8 mouse cellular contexts compared by ENCODE assay signal in genomic region chr6:83442639-83443038, GRCm38 (mm10). TPM values are rescaled to one million over a fixed set of nuclear protein-coding genes. Genes with fewer than 3 reads are reported as not detected.
A peak's percentile ranks its signal among the peaks of the same experiment; 100 is the strongest.
DNase-seq lines count a peak whose midpoint lies in the region; ATAC-seq and TF ChIP-seq lines count a peak whose summit lies in the region.

No protein-coding gene starts in this region.

- no peak overlapping the region for H3K9ac ChIP-seq in intestine, embryonic 14.5 days (ENCODE audit: low read length)
- H3K9ac ChIP-seq in neural tube, embryonic 13.5 days, result peak overlapping the region; percentile 95

- H3K9me3 ChIP-seq in intestine, embryonic 14.5 days (ENCODE audit: control insufficient read depth, low read length), result no peaks in the 10 kb centered on the region
- H3K9me3 ChIP-seq in neural tube, embryonic 13.5 days, result no peaks in the 10 kb centered on the region

- ATAC-seq in frontal cortex, adult (ENCODE audit: low TSS enrichment), result no peak
- no peak for ATAC-seq in intestine, embryonic 14.5 days (replicated peaks; ENCODE audit: low FRiP score, low TSS enrichment, low read depth)
- ATAC-seq in neural tube, embryonic 13.5 days (ENCODE audit: low read depth), result no peak

- 0 out of 2 replicates have a peak, but pooled peaks cover 1% of the 10 kb centered on the region for H3K36me3 ChIP-seq in spleen, adult 2 months (ENCODE audit: control insufficient read depth, insufficient read depth, low read length)
- peaks cover 41% of the 10 kb centered on the region for H3K36me3 ChIP-seq in intestine, embryonic 14.5 days (ENCODE audit: control insufficient read depth, insufficient read depth, low read length)
- peaks cover 22% of the 10 kb centered on the region for H3K36me3 ChIP-seq in neural tube, embryonic 13.5 days
- no peaks in the 10 kb centered on the region for H3K36me3 ChIP-seq in thymus, adult 2 months (ENCODE audit: control insufficient read depth, insufficient read depth, low read length)

- H3K4me2 ChIP-seq in intestine, embryonic 14.5 days (ENCODE audit: low read length), result peak overlapping the region; percentile 56; the same call in 1 of the 2 replicates
- peak overlapping the region; percentile 83 for H3K4me2 ChIP-seq in neural tube, embryonic 13.5 days

- WGBS in spleen, adult 2 months, result 63% methylated on average over 3 of the region's 3 CpGs
- WGBS in intestine, embryonic 14.5 days, result 54% methylated on average over 3 of the region's 3 CpGs
- 25% methylated on average over 3 of the region's 3 CpGs for WGBS in neural tube, embryonic 13.5 days
- 91% methylated on average over 3 of the region's 3 CpGs for WGBS in thymus, adult 2 months

- TF ChIP-seq POLR2A in spleen, adult 2 months (IDR thresholded peaks at IDR 0.05; ENCODE audit: low read depth, low read length), result no peak
- no peak for TF ChIP-seq POLR2A in thymus, adult 2 months (IDR thresholded peaks at IDR 0.05; ENCODE audit: control insufficient read depth, extremely low read depth, insufficient read depth, low read length, poor library complexity)

- TF ChIP-seq CTCF in spleen, adult 2 months (IDR thresholded peaks at IDR 0.05; ENCODE audit: extremely low read depth, insufficient read depth, insufficient read length, insufficient replicate concordance), result no peak
- TF ChIP-seq CTCF in thymus, adult 2 months (IDR thresholded peaks at IDR 0.05; ENCODE audit: borderline replicate concordance, control insufficient read depth, extremely low read depth, insufficient read depth, low read length, poor library complexity), result no peak

- H3K4me3 ChIP-seq in spleen, adult 2 months (ENCODE audit: extremely low read depth, insufficient read depth, insufficient read length), result no peak overlapping the region
- no peak overlapping the region for H3K4me3 ChIP-seq in intestine, embryonic 14.5 days (ENCODE audit: low read depth, low read length)
- peak overlapping the region; percentile 87 for H3K4me3 ChIP-seq in neural tube, embryonic 13.5 days
- no peak overlapping the region for H3K4me3 ChIP-seq in thymus, adult 2 months (ENCODE audit: control insufficient read depth, insufficient read depth, low read length)

- no peaks in the 10 kb centered on the region for H3K27me3 ChIP-seq in spleen, adult 2 months (ENCODE audit: control insufficient read depth, insufficient read depth, low read length)
- H3K27me3 ChIP-seq in intestine, embryonic 14.5 days (replicated peaks; ENCODE audit: control insufficient read depth, insufficient read depth, low read length), result no peaks in the 10 kb centered on the region
- no peaks in the 10 kb centered on the region for H3K27me3 ChIP-seq in neural tube, embryonic 13.5 days
- no peaks in the 10 kb centered on the region for H3K27me3 ChIP-seq in thymus, adult 2 months (ENCODE audit: control insufficient read depth, insufficient read depth, low read length)

- H3K27ac ChIP-seq in spleen, adult 2 months (ENCODE audit: insufficient read depth, low read length), result peak overlapping the region; percentile 11; the same call in 1 of the 2 replicates
- peak overlapping the region; percentile 91; the same call in 1 of the 2 replicates for H3K27ac ChIP-seq in intestine, embryonic 14.5 days (ENCODE audit: low read depth)
- H3K27ac ChIP-seq in neural tube, embryonic 13.5 days (replicated peaks), result peak overlapping the region; percentile 99
- no peak overlapping the region for H3K27ac ChIP-seq in thymus, adult 2 months (ENCODE audit: control insufficient read depth, insufficient read depth, low read length)

- H3K4me1 ChIP-seq in spleen, adult 2 months (ENCODE audit: control insufficient read depth, insufficient read depth, insufficient read length), result peaks cover 27% of the 10 kb centered on the region
- peaks cover 70% of the 10 kb centered on the region for H3K4me1 ChIP-seq in intestine, embryonic 14.5 days (replicated peaks; ENCODE audit: control insufficient read depth, insufficient read depth, low read length)
- H3K4me1 ChIP-seq in neural tube, embryonic 13.5 days (replicated peaks), result peaks cover 89% of the 10 kb centered on the region
- peaks cover 46% of the 10 kb centered on the region for H3K4me1 ChIP-seq in thymus, adult 2 months (replicated peaks; ENCODE audit: control insufficient read depth, insufficient read depth, low read length)

- peak; percentile 28 to 60 for DNase-seq in frontal cortex, adult 2 months (ENCODE audit: extremely low spot score in 1 of 2, low spot score in 1 of 2)
- DNase-seq in spleen, adult 2 months (ENCODE audit: low read depth in 1 of 2, low spot score in 2 of 2), result no peak
- DNase-seq in spleen, postnatal 10 days (ENCODE audit: low spot score in 2 of 2), result no peak
- DNase-seq in intestine, embryonic 14.5 days (ENCODE audit: low spot score), result no peak
- no peak for DNase-seq in embryo, embryonic 9.5 days (ENCODE audit: extremely low spot score)
- no peak for DNase-seq in thymus, adult 2 months

RNA-seq across cellular contexts. Expression of gene Tet3, which starts 16.2 kb away (rescaled TPM):
- polyA plus RNA-seq in frontal cortex, adult 2 months (2012; rRNA removed), result 18.9 and 19.6 TPM in 2 replicates
- polyA plus RNA-seq in spleen, adult 2 months (2012; rRNA removed), result 21.1 and 22.9 TPM in 2 replicates
- 35.1 and 40.1 TPM in 2 replicates for polyA plus RNA-seq in intestine, embryonic 14.5 days (2014; fragmentation: Nextera tagmentation; extraction: Ambion mirVana)
- polyA plus RNA-seq in neural tube, embryonic 13.5 days (2015; fragmentation: Nextera tagmentation; extraction: Ambion mirVana), result 79.0 and 79.2 TPM in 2 replicates
- 32.6 and 43.3 TPM in 2 replicates for polyA plus RNA-seq in thymus, adult 2 months (2012; rRNA removed)

Comparison
In these comparisons a context has a peak if more than half of its experiments do, and no peak if none do; other contexts are left out.
1. DNase-seq: peak in frontal cortex, adult 2 months (2 of 2); none in spleen, adult 2 months (0 of 2), spleen, postnatal 10 days (0 of 2), intestine, embryonic 14.5 days (single experiment), embryo, embryonic 9.5 days (single experiment) and thymus, adult 2 months (single experiment).